Mouse (Mus musculus) spleen, postnatal 36 days (tissue): ENCODE results near the gene Lgals3bp.

Experiments used
- DNase-seq, 2 experiments: peaks; one replicate each; pipeline ENCODE4 v3.0.0; 2022; ENCODE audit warnings: low spot score in 2 of 2, mixed read lengths in 1 of 2

Lgals3bp gene

DNA sequence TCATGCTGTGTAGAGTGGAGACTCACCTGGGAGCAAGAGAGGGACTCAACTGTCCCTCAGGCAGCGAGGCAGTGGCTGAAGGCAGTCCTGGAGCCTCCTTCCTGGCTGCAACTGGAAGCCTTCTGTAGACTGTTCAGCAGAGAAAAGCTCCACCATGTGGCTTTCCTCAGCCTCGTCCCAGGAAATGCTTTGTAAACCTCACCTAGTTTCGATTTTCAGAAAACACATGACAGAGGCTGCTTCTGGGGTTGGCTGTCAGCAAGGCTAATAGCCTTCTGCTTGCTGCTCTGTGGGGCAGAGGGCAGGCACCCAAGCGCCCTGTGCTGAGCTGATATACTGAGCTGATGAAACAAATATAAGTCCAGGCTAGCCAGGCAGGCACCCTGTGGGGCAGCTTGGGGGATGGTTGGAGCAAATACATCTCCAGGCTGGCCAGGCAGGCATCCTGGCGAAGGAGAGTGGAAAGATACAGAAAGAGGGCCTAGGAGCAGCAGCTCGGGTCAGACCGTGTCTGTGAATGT, at the start of gene Lgals3bp:
Lgals3bp (minus strand) TSS at position 333 of the 521 bp plus-strand sequence.
- DNase-seq, result peak; percentile 53 to 60

DNA sequence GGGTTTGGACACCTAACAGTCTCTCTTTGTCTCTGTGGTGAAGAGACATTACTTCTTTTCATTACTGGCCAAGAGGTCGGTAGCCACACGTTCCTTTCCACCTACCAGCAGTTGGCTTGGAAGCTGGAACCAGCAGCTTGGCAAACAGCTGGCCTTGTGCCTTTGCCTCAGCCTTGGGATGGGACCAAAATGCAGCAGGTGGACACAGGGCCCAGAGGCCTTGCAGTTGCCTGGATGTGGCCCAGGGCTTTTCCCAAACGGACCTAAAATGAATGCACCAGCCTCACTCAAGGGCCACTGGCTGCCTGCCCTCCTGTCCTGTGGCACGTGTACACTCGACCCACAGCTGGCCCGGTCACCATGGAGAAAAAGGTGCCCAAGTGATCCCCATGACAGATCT, 49.3 kb upstream of the Lgals3bp start:
- DNase-seq, result no peak

DNA sequence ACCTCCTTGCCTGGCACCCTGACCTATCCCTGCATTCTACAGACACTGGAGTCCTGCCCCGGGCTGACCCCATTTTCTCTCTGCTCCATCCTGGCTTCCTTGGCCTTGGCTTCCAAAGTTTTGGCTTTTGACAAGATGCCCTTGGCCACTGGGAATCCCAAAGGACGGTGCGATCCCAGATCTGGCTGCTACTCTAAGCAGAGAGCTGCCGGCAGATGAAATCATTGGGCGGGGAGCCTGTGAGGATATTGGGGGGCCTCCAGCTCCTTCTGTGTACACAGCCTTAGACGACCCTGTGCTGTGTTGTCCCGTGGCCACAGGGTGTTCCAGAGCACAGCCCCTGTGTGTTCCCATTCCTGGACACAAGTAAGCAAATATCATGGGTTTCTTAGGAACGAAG, 46.5 kb upstream of the Lgals3bp start:
- no peak for DNase-seq

DNA sequence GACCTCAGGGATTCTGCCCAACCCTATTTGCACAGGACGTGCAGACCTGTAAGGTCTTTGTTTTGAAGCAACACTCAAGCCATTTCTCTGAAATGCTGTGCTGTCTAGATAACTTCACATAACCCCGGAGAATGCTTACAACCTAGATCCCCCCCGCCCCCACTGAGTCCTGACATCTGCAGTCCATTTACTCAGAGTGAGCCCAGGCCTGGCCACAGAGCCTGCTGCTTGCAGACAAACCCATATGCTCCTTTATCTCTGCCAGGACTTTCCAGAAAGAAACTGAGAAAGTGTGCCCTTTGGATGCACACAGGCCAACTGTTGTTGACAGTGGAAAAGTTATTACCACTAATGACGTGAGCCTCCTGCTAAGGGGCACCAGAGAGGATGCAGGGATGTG, 45.5 kb upstream of the Lgals3bp start:
- DNase-seq, result no peak

DNA sequence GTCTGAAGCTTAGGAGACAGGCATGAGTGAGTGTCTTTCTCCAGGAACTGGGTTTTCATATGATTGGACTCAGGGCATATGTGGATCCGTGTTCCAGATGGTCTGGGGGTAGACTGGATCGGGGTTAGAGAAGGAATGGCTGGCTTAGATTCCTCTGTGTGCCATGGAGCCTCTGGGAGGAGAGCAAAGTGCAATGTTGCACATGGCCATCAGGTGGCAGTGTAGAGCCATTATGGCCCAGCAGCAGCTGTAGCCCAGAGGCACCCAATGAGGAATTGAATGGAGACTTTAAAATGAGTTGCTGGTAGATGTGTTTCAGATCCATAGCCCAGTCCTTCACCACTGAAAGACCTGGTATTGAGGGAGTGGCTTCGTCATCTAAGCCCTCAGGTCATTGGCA, 44.0 kb upstream of the Lgals3bp start:
- DNase-seq, result peak in 1 of 2 experiments; percentile 38

DNA sequence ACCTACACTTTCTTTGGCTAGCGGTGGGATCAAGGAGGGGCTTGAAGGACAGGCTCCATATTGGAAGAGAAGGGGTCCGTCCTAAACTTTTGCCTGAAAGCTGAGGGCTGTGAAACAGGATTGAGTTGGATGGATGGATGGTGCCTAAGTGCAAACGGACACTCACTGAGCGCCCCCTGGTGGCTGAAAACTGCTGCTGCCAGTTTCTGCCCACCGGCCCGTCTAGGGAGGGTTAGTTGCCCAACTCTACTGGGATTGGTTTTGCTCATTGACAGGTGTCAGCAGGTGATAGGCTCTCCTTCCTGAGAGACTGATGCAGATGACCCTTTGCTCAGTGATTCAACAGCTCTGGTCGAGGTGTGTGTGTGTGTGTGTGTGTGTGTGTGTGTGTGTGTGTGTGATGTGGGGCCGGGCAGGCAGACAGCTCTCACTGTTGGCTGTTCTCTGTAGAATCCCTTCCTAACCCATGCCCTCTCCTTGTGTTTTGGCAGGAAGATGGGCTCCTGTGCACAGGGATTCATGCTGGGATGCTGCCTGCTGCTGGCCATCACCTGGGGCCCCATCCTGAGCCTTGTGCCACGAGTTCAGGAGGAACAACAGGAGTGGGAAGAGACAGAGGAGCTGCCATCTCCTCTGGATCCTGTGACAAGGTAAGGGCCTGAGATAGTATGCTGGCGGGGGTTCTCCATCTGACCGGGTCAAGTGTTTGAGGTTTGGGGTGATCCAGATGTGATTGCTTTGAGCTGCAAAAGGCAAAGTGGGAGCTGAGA, 41.5 kb upstream of the Lgals3bp start:
- peak in 1 of 2 experiments; percentile 16 for DNase-seq

DNA sequence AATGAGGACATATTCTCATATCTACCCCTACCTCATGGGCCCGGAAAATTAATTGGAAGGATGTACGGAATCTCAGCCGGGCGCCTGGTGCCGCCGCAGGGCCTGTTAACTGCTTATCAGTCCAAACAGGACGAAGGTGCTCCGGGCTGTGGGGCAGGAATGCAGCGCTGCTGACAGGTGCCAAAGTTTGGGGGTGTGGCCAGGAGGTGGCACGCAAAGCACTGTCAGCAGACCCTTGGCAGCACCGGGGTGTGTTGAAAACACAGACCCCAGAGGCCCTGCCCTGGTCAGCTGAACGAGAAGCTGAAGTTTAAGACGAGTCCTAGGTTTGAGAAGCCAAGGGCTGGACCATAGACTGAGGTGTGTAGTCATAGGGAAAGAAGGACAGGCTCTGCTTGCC, 40.8 kb upstream of the Lgals3bp start:
- DNase-seq, result no peak

DNA sequence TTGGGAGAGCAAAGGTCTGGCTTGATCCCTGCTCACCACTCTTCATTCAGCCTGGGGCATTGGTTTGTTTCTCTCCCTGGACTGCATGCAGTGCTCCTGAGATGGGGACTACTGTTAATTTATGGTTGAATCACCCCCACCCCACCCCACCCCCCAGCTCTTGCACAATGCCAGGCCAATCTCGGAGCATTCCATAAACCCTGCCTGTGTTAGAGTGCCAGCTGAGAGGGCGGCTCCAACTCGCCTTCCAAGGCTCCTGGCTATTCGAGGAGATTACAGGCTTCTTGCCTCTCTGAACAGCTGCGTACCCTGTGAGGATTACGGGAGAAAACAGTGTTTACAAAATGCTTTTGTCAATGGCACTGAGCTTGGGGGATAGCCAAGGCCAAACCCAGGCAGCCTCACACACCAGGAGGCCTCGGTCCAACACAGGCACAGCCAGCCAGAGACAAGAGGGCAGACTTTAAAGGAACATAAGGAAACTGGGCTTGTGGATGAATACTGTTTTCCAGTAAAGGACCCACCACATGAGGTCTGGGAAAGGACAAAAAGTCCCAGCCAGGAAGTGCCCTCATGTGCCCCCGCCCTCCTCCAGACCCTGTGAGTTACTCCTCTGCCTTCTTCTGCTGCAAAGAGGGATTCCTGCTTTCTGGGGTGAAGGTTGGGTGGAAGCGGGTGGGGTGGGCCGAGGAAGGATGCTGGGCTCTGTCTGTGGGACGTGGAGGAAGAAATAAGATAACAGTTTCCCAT, 36.9 kb upstream of the Lgals3bp start:
- DNase-seq, result no peak

DNA sequence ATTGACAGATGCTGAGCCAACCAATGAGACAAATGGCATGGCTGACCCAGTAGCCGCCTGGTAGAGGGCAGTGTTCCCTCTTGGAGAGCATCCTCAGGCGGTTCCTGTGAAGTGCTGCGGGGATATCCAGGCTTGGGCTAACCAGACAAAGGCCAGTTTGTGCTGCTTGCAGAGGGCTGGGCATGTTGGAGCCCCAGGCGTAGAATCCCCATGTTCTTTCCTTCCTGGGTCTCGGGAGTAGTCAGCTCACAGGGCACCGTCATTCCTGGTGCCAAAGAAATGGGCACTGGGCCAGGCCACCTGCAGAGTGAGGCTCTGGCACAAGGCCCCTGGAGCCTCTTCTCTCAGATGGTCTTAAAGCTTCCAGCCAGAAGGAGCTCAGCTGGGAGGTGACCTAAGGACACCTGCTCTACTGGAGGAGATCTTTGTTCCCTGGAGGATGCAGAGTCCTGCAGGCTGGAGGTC, 34.6 kb upstream of the Lgals3bp start:
- no peak for DNase-seq

DNA sequence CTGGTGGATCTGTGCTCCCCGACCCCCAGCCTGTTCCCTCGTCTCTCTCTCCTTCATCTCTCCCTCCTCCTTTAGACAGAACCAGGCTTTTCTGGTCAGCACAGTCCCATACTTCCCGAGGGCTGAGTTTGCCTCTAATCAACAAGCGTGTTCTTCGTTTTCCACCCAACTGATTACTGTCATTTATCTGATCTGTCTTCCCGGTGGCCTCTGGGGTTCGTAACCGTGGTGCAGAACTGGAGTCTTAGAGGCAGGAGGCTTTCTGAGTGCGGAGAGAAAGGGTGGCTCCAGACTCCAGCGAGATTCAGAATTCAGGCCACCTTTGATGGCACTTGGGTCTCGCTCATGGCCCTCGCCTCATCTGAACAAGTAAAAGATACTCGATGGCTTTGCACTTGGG, 32.2 kb upstream of the Lgals3bp start:
- DNase-seq, result no peak

DNA sequence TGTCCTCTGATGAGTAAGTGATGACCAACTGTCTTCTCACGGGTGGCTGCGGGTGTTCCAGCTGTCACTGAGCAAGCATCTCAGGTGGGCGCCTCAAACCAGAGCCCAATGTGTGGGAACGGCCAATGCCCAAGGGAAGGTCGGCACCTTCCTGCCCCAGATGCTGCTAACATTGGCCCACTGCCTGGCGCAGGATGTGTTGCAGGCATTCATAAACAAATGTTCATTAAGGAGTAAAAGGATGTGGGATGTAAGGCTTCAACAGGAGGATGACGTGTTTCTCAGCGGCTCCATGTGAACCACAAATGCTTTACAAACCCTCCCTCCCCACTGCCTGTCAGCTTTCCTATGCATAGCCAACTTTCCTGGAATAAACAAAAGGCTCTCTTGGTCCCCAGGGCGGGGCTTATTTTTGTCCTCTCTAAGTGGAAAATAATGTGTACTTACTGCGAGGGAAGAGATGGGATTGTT, 31.5 kb upstream of the Lgals3bp start:
- no peak for DNase-seq

DNA sequence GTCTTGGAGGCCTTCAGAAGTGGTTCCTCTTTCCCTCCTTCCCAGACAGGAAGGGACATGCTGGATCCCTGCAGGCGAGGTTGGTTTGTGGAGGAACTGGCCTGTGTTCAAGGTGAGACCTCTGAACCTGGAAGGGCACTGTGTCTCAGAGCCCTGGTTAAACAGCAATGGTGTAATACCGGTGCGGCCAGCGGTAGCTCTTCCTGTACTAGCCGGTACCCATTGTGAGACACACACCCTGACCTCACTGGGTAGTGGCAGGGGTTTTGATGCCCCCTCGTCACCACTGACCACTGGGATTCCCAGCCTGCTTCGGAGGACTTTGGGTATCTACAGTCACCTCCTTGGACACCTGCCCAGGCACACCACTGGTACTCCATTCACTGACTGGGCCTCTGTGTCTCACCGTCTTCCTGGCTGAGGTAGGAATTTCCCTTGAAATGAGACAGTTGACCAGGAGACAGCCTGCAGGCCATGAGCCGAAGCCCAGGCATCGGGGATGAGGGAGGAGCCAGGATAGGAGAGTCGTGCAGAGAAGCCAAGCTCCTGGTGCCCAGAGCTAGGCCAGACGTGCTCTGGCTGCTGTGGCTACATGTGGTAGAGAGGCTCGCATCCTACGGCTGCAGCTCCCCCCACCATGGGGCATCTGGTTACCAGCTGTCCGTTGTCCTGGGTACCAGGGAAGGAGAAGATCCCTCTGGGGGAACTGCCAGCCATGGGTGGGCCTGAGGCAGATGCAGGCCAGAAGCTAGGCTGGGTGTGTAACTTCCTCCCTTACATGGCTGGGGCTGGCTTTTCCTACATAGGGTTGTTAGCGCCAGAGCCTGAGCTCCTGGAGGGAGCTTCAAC, 29.4 kb upstream of the Lgals3bp start:
- no peak for DNase-seq

DNA sequence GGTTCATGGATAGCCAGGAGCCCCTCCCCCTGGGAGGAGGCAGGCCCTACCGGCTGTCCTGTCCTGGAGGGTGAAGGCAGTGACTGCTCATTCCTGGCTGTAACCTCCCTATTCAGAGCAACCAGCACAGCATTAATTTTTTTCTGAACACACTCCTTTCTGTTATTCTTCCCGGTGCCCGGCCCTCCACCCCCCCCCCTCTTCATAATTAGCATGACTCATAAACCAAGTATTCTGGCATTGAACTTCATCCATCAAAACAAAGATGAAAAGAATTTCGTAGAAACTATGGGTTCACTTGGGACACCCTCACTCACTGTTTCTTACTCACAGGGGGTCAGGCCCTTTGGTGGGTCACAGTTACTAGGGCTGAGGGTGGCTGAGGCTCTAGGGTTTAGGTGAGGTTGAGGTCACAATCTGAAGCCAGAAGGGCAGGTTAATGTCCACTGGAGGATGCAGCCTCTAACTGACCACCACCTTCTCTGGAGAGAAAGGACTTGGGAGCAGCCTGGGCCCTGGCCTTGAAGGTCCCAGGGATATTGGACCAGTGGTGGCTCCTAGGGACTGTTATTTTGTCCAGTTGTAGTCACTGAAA, 28.5 kb upstream of the Lgals3bp start:
- no peak for DNase-seq

DNA sequence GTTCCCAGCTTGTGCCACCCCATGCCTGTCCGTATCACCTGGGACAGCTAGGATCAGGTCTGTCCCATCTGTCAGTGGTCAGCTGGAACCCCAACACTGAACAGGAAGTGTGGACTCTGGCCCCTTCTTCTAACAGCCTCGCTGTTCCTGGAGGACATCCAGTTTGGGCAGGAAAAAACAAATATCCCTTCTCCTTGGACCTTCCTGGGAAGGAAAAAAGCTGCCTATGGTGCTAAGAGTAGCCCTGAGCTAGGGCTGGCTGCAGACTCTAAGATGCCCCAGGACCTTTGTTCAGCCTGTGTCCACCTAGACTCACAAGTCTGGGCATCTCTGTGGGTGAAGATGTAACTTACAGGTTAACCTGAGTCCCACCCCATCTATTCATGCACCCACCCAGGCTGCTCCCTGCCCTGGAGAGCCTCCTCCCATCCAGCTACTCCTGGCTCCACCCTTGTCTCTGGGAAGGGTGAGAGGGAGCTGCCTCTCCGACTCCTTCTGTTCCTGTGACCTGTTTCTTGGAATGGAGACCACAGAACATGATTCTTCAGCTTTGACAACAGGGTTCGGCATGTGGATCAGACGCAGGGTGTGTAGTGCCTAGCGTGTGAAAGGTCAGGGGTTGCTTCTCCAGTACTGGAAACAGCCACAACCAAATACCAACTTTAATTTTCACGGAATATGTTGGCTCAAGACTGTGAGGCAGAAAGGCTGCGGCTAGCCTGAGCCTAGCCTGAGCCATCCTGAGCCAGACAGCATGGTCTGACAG, 27.2 kb upstream of the Lgals3bp start:
- DNase-seq, result no peak

DNA sequence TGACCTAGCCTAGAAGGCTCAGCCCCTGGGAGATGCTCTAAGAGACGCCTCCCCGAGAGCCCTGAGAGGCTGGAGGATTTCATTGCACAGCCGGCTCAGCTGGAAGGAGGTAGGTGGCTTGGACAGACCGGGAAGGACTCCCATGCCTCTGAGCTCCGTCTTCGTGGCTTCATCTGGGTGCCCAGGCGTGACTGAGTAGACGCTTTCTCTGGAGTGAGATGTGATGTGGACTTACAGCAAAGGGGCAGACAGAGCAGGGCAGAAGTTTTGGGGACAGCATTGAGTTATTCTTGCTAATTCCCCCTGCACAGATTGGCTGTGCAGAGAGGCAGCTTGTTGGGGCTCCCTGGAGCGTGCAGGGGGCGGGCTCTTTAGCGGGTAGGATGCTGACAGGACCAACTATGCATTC, 26.6 kb upstream of the Lgals3bp start:
- no peak for DNase-seq

DNA sequence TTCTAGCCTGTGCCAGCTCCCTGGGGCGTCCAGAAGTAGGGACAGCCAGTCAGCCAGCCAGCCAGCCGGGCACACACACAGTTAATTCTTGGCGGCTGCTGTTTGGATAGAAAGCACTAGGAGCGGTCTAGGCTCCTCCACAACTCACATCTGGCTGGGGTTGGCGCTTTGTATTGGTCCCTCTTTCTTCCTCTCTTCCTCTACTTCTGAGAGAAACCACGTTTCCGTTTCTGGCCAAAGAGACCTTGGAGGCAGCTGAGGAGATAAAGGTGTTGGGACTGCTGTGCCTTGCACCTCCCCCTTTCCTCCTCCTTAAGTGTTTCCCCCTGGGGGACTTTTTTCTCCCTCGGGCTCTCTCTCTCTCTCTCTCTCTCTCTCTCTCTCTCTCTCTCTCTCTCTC, 26.1 kb upstream of the Lgals3bp start, which contains the start of gene C1qtnf1:
C1qtnf1 (plus strand) TSS at position 218 of the 400 bp plus-strand sequence.
- DNase-seq, result no peak

DNA sequence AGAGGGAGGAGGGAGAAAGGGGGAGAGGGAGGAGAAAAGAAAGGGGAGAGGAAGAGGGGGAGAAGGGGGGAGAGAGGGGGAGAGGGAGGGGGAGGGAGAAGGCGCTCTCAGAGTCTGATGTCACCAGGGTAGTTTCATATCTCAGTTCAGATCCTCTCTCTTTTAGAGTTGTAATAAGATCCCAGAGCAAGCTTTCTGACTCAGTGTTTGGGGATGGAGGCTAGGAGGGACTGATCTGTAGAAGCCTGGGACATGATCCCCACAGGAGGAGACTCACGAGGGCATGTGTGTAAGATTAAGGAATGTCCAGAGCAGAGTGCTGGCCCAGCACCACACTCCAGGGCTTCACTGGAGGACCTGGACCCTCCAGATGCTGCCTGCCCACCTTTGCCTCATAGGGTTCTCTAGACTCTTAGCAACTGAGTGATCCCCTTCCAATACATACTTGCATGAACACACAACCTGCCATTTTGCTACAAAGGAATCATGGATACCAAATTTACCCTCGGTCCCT, 25.4 kb upstream of the Lgals3bp start:
- no peak for DNase-seq

DNA sequence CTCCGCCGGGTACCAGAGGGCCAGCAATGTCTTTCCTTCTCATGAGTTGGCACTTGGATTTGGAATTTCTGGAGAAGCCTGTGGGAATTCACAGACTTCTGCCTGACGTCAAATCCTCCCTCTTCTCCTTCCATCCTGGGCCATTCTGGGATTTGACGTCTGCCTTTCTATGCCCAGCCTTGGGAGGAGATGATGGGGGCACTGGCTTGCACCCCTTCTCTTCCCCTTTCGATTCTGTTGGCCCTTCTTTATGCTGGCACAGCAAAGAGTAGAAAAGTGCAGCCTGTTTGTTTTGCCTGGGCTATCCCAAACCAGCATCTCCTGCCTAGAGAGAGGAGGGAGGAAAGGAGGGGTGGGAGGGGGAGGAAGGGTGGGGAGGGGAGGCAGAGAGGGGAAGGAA, 24.9 kb upstream of the Lgals3bp start:
- no peak for DNase-seq

DNA sequence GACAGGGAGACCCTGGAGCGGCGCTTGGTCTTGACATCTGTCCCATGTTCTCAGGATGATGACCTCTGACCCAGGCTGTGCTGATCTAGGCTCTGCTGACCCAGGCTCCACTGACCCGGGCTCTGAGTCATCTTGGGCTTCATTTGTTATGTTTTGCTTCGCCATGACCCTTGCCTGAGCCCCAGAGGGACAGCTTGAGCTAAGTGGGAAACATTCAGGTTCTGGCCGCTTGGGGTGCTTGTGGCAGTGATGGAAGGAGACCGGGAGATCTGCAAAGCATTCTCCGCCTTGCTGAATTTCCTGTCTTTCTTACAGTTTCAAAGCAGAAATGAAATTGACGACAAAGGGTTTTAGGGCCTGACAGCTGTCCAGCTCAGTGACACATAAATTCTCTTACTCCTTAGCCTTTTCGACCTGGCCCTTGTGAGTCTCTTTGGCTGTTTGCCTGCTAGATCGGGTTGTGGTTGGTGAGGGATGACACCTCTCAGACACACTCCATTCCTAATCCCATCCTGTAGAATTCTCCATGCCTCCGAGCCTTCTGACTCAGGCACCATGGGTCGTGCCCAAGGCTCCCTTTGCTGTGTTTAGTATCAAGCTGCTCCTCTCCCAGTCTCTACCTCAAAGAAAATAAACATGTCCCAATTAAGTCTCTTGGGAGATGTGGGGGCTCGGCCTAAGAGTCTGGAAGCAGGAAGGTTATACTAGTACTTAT, 22.9 kb upstream of the Lgals3bp start:
- no peak for DNase-seq
